Mouse (Mus musculus) macrophage (primary cell): ENCODE data around the gene Daglb. TPM values are rescaled to one million over a fixed set of nuclear protein-coding genes. Genes with fewer than 3 reads are reported as not detected.
"Not testable (repeated sequence)": the region's sequence is repeated elsewhere in the genome, so short reads cannot be mapped to it uniquely, and the experiment has no call there.

Source experiments
- H3K27ac ChIP-seq: fragments of 350-480 bp; formaldehyde crosslinking; 2 replicates; pipeline ENCODE4 v1.9.0; 2021
- H3K36me3 ChIP-seq: fragments of 350-480 bp; formaldehyde crosslinking; 2 replicates; pipeline ENCODE4 v1.9.0; 2021; ENCODE audit errors: inconsistent target
- H3K4me3 ChIP-seq: fragments of 350-480 bp; formaldehyde crosslinking; 2 replicates; pipeline ENCODE4 v1.9.0; 2021; ENCODE audit errors: inconsistent target
- H3K79me2 ChIP-seq: fragments of 350-480 bp; formaldehyde crosslinking; 2 replicates; pipeline ENCODE4 v1.9.0; 2021; ENCODE audit errors: inconsistent target
- WGBS: methylation state at CpG from one replicate; pipeline ENCODE4 v1.1.7; 2026; ENCODE audit warnings: inconsistent platforms; ENCODE audit not compliant: missing documents; 5-methylcytosine and 5-hydroxymethylcytosine counted together
- polyA plus RNA-seq: library from polyadenylated mRNA; stranded (reverse); fragments of 250-400 nt; gene quantifications from 3 replicates; pipeline ENCODE4 v1.2.4, GENCODE M21; 2018; ENCODE audit warnings: inconsistent platforms

The Daglb gene
- polyA plus RNA-seq, 1 experiment from 2014 or later, result 30.0 TPM

GRCm38 (mm10) chr5:143499197-143499596, 34.8 kb downstream of the Daglb start:
- no peaks in the 10 kb centered on the region for H3K79me2 ChIP-seq
- H3K4me3 ChIP-seq, result no peak overlapping the region
- WGBS, result 69% methylated on average over 7 of the region's 7 CpGs
- peaks cover 71% of the 10 kb centered on the region for H3K36me3 ChIP-seq
- H3K27ac ChIP-seq, result no peak overlapping the region

GRCm38 (mm10) chr5:143499686-143500085, 35.3 kb downstream of the Daglb start:
- no peak overlapping the region for H3K4me3 ChIP-seq

GRCm38 (mm10) chr5:143500711-143501110, 36.3 kb downstream of the Daglb start:
- H3K79me2 ChIP-seq, H3K27ac ChIP-seq, H3K4me3 ChIP-seq: not testable (repeated sequence)
- 98% methylated on average over 6 of the region's 14 CpGs for WGBS
- peaks cover 64% of the 10 kb centered on the region for H3K36me3 ChIP-seq

More at GRCm38 (mm10) chr5:143499686-143500085, 35.3 kb downstream of the Daglb start:
- Histone ChIP-seq H3K36me3 (peaks cover 69% of the 10 kb centered on the region), H3K27ac (no peak overlapping the region), H3K79me2 (no peaks in the 10 kb centered on the region; the same call in 1 of the 2 replicates)
- 16% methylated on average over 4 of the region's 4 CpGs for WGBS

GRCm38 (mm10) chr5:143501140-143501539, 36.8 kb downstream of the Daglb start:
- H3K4me3 ChIP-seq, result no peak overlapping the region
- 83% methylated on average over 8 of the region's 8 CpGs for WGBS
- H3K27ac ChIP-seq, result no peak overlapping the region
- no peaks in the 10 kb centered on the region; the same call in 1 of the 2 replicates for H3K79me2 ChIP-seq
- H3K36me3 ChIP-seq, result peaks cover 60% of the 10 kb centered on the region

GRCm38 (mm10) chr5:143501649-143502048, 37.3 kb downstream of the Daglb start:
- WGBS, result 100% methylated on average over 2 of the region's 2 CpGs
- peaks cover 56% of the 10 kb centered on the region for H3K36me3 ChIP-seq
- no peak overlapping the region for H3K4me3 ChIP-seq

GRCm38 (mm10) chr5:143502899-143503557, 38.6 kb downstream of the Daglb start:
- no peak overlapping the region for H3K27ac ChIP-seq
- H3K36me3 ChIP-seq, result peaks cover 53% of the 10 kb centered on the region
- peaks cover 13% of the 10 kb centered on the region for H3K79me2 ChIP-seq
- 94% methylated on average over 19 of the region's 19 CpGs for WGBS
- H3K4me3 ChIP-seq, result no peak overlapping the region

More at GRCm38 (mm10) chr5:143501649-143502048, 37.3 kb downstream of the Daglb start:
- H3K79me2 ChIP-seq, result no peaks in the 10 kb centered on the region; the same call in 1 of the 2 replicates
- H3K27ac ChIP-seq, result no peak overlapping the region

GRCm38 (mm10) chr5:143503740-143504139, 39.4 kb downstream of the Daglb start:
- Histone ChIP-seq H3K27ac (no peak overlapping the region), H3K36me3 (peaks cover 58% of the 10 kb centered on the region), H3K79me2 (peaks cover 21% of the 10 kb centered on the region), H3K4me3 (no peak overlapping the region)
- 99% methylated on average over 6 of the region's 6 CpGs for WGBS

GRCm38 (mm10) chr5:143504453-143504852, 40.1 kb downstream of the Daglb start:
- peaks cover 28% of the 10 kb centered on the region for H3K79me2 ChIP-seq
- H3K36me3 ChIP-seq, result peaks cover 65% of the 10 kb centered on the region
- WGBS, result 87% methylated on average over 3 of the region's 3 CpGs

GRCm38 (mm10) chr5:143505056-143505455, 40.7 kb downstream of the Daglb start:
- H3K27ac ChIP-seq, result no peak overlapping the region
- H3K79me2 ChIP-seq, result peaks cover 34% of the 10 kb centered on the region
- H3K4me3 ChIP-seq, result no peak overlapping the region
- WGBS, result 80% methylated on average over 8 of the region's 8 CpGs
- H3K36me3 ChIP-seq, result peaks cover 65% of the 10 kb centered on the region

More at GRCm38 (mm10) chr5:143504453-143504852, 40.1 kb downstream of the Daglb start:
- no peak overlapping the region for H3K4me3 ChIP-seq
- H3K27ac ChIP-seq, result no peak overlapping the region

- Histone ChIP-seq H3K27ac (no peak overlapping the region), H3K36me3 (peaks cover 65% of the 10 kb centered on the region), H3K4me3 (no peak overlapping the region), H3K79me2 (peaks cover 39% of the 10 kb centered on the region)
- WGBS, result 74% methylated on average over 7 of the region's 7 CpGs
Observed at GRCm38 (mm10) chr5:143505545-143505944, 41.2 kb downstream of the Daglb start.

- WGBS, result 48% methylated on average over 9 of the region's 9 CpGs
- Histone ChIP-seq H3K36me3 (peaks cover 47% of the 10 kb centered on the region), H3K79me2 (peaks cover 76% of the 10 kb centered on the region), H3K27ac (no peak overlapping the region), H3K4me3 (no peak overlapping the region)
Observed at GRCm38 (mm10) chr5:143509294-143509693, 44.9 kb downstream of the Daglb start.

- H3K27ac ChIP-seq, result no peak overlapping the region
- WGBS, result 30% methylated on average over 8 of the region's 11 CpGs
- H3K4me3 ChIP-seq, result no peak overlapping the region
- H3K36me3 ChIP-seq, result peaks cover 49% of the 10 kb centered on the region
- H3K79me2 ChIP-seq, result peaks cover 81% of the 10 kb centered on the region
Observed at GRCm38 (mm10) chr5:143509737-143510136, 45.4 kb downstream of the Daglb start.

- H3K36me3 ChIP-seq, result peaks cover 60% of the 10 kb centered on the region
- no peak overlapping the region for H3K4me3 ChIP-seq
- 79% methylated on average over 4 of the region's 4 CpGs for WGBS
- no peak overlapping the region for H3K27ac ChIP-seq
- peaks cover 99% of the 10 kb centered on the region for H3K79me2 ChIP-seq
Observed at GRCm38 (mm10) chr5:143511577-143511976, 47.2 kb downstream of the Daglb start.

- H3K36me3 ChIP-seq, result peaks cover 61% of the 10 kb centered on the region
- WGBS, result 69% methylated on average over 4 of the region's 4 CpGs
- H3K4me3 ChIP-seq, result no peak overlapping the region
- H3K27ac ChIP-seq, result no peak overlapping the region
- peaks cover 100% of the 10 kb centered on the region for H3K79me2 ChIP-seq
Observed at GRCm38 (mm10) chr5:143512305-143512704, 47.9 kb downstream of the Daglb start.

GRCm38 (mm10) chr5:143514878-143515277, 50.5 kb downstream of the Daglb start:
- no peak overlapping the region for H3K4me3 ChIP-seq
- WGBS, result 98% methylated on average over 5 of the region's 5 CpGs

More at GRCm38 (mm10) chr5:143514878-143515277, 50.5 kb downstream of the Daglb start:
- H3K79me2 ChIP-seq, result peaks cover 100% of the 10 kb centered on the region
- no peak overlapping the region for H3K27ac ChIP-seq
- H3K36me3 ChIP-seq, result peaks cover 42% of the 10 kb centered on the region
